Mouse (Mus musculus): ENCODE measurements around the gene Cnot1. TPM values are rescaled to one million over a fixed set of nuclear protein-coding genes. Genes with fewer than 3 reads are reported as not detected.
"Not testable (repeated sequence)": the region's sequence is repeated elsewhere in the genome, so short reads cannot be mapped to it uniquely, and the experiment has no call there.

The Cnot1 gene
- polyA plus RNA-seq, 1 experiment from 2014 or later, result 83.1 TPM

- peaks cover 7 to 50% of the 10 kb centered on the region in 2 experiments for H3K4me1 ChIP-seq (ENCODE audit: control insufficient read depth in 2 of 2, insufficient read depth in 2 of 2, low read length in 2 of 2)
- H3K36me3 ChIP-seq (ENCODE audit: control insufficient read depth, insufficient read depth, low read length), result peaks cover 33% of the 10 kb centered on the region
- peak overlapping the region; percentile 98 for H3K9ac ChIP-seq (ENCODE audit: low read length)
- H3K4me3 ChIP-seq (ENCODE audit: control insufficient read depth in 1 of 2, insufficient read depth in 1 of 2, low read depth in 1 of 2, low read length in 2 of 2), result peak overlapping the region; percentile 92 to 96
- H3K4me2 ChIP-seq (ENCODE audit: low read length), result peak overlapping the region; percentile 89
- WGBS, result 58% methylated on average over 2 of the region's 2 CpGs
- peak overlapping the region in 1 of 2 experiments; percentile 99; a peak in 1 of 4 replicates for H3K27ac ChIP-seq (replicated peaks in 1 of 2; ENCODE audit: control insufficient read depth in 1 of 2, insufficient read depth in 1 of 2, low read depth in 2 of 2, low read length in 2 of 2)
- H3K9me3 ChIP-seq (ENCODE audit: control insufficient read depth, low read length), result no peaks in the 10 kb centered on the region
- no peak for ATAC-seq (ENCODE audit: insufficient number of reproducible peaks, insufficient read depth, low FRiP score, low read depth)
- H3K27me3 ChIP-seq (ENCODE audit: control insufficient read depth, insufficient read depth, low read length), result no peaks in the 10 kb centered on the region
Observed at GRCm38 (mm10) chr8:95805482-95805881, 1.8 kb downstream of the Cnot1 start.

- no peak for ATAC-seq (ENCODE audit: insufficient number of reproducible peaks, insufficient read depth, low FRiP score, low read depth)
- Histone ChIP-seq H3K27ac (replicated peaks in 1 of 2; ENCODE audit: control insufficient read depth in 1 of 2, insufficient read depth in 1 of 2, low read depth in 2 of 2, low read length in 2 of 2) (no peak overlapping the region), H3K9ac (ENCODE audit: low read length) (no peak overlapping the region), H3K4me2 (ENCODE audit: low read length) (no peak overlapping the region), H3K4me3 (ENCODE audit: control insufficient read depth in 1 of 2, insufficient read depth in 1 of 2, low read depth in 1 of 2, low read length in 2 of 2) (no peak overlapping the region), H3K27me3 (ENCODE audit: control insufficient read depth, insufficient read depth, low read length) (no peaks in the 10 kb centered on the region), H3K9me3 (ENCODE audit: control insufficient read depth, low read length) (no peaks in the 10 kb centered on the region), H3K4me1 (ENCODE audit: control insufficient read depth in 2 of 2, insufficient read depth in 2 of 2, low read length in 2 of 2) (peaks cover 9 to 54% of the 10 kb centered on the region in 2 experiments), H3K36me3 (ENCODE audit: control insufficient read depth, insufficient read depth, low read length) (peaks cover 58% of the 10 kb centered on the region)
- 74% methylated on average over 8 of the region's 8 CpGs for WGBS
Observed at GRCm38 (mm10) chr8:95802231-95802630, 5.0 kb downstream of the Cnot1 start.

- Histone ChIP-seq H3K9me3 (ENCODE audit: control insufficient read depth, low read length) (no peaks in the 10 kb centered on the region), H3K9ac (ENCODE audit: low read length) (no peak overlapping the region), H3K27ac (replicated peaks in 1 of 2; ENCODE audit: control insufficient read depth in 1 of 2, insufficient read depth in 1 of 2, low read depth in 2 of 2, low read length in 2 of 2) (no peak overlapping the region), H3K4me1 (ENCODE audit: control insufficient read depth in 2 of 2, insufficient read depth in 2 of 2, low read length in 2 of 2) (peaks cover 9 to 54% of the 10 kb centered on the region in 2 experiments), H3K27me3 (ENCODE audit: control insufficient read depth, insufficient read depth, low read length) (no peaks in the 10 kb centered on the region), H3K36me3 (ENCODE audit: control insufficient read depth, insufficient read depth, low read length) (peaks cover 58% of the 10 kb centered on the region), H3K4me2 (ENCODE audit: low read length) (no peak overlapping the region), H3K4me3 (ENCODE audit: control insufficient read depth in 1 of 2, insufficient read depth in 1 of 2, low read depth in 1 of 2, low read length in 2 of 2) (no peak overlapping the region)
- 84% methylated on average over 1 of the region's 1 CpGs for WGBS
- no peak for ATAC-seq (ENCODE audit: insufficient number of reproducible peaks, insufficient read depth, low FRiP score, low read depth)
Observed at GRCm38 (mm10) chr8:95801476-95802064, 5.7 kb downstream of the Cnot1 start.

GRCm38 (mm10) chr8:95800353-95800752 lies 6.9 kb downstream of the Cnot1 start:
- Histone ChIP-seq H3K9me3 (ENCODE audit: control insufficient read depth, low read length) (no peaks in the 10 kb centered on the region), H3K4me2 (ENCODE audit: low read length) (no peak overlapping the region), H3K9ac (ENCODE audit: low read length) (no peak overlapping the region), H3K4me1 (ENCODE audit: control insufficient read depth in 2 of 2, insufficient read depth in 2 of 2, low read length in 2 of 2) (peaks cover 6 to 47% of the 10 kb centered on the region in 2 experiments; a peak in 3 of 4 replicates), H3K4me3 (ENCODE audit: control insufficient read depth in 1 of 2, insufficient read depth in 1 of 2, low read depth in 1 of 2, low read length in 2 of 2) (no peak overlapping the region), H3K27ac (replicated peaks in 1 of 2; ENCODE audit: control insufficient read depth in 1 of 2, insufficient read depth in 1 of 2, low read depth in 2 of 2, low read length in 2 of 2) (no peak overlapping the region), H3K36me3 (ENCODE audit: control insufficient read depth, insufficient read depth, low read length) (peaks cover 62% of the 10 kb centered on the region), H3K27me3 (ENCODE audit: control insufficient read depth, insufficient read depth, low read length) (no peaks in the 10 kb centered on the region)
- WGBS, result 75% methylated on average over 3 of the region's 3 CpGs
- no peak for ATAC-seq (ENCODE audit: insufficient number of reproducible peaks, insufficient read depth, low FRiP score, low read depth)

- WGBS, result 70% methylated on average over 1 of the region's 1 CpGs
- no peaks in the 10 kb centered on the region for H3K27me3 ChIP-seq (ENCODE audit: control insufficient read depth, insufficient read depth, low read length)
- no peak overlapping the region for H3K9ac ChIP-seq (ENCODE audit: low read length)
- no peak overlapping the region for H3K4me3 ChIP-seq (ENCODE audit: control insufficient read depth in 1 of 2, insufficient read depth in 1 of 2, low read depth in 1 of 2, low read length in 2 of 2)
- H3K9me3 ChIP-seq (ENCODE audit: control insufficient read depth, low read length), result no peaks in the 10 kb centered on the region
- no peak overlapping the region for H3K4me2 ChIP-seq (ENCODE audit: low read length)
- no peak overlapping the region for H3K27ac ChIP-seq (replicated peaks in 1 of 2; ENCODE audit: control insufficient read depth in 1 of 2, insufficient read depth in 1 of 2, low read depth in 2 of 2, low read length in 2 of 2)
- H3K4me1 ChIP-seq (ENCODE audit: control insufficient read depth in 2 of 2, insufficient read depth in 2 of 2, low read length in 2 of 2), result peaks cover 6 to 42% of the 10 kb centered on the region in 2 experiments; a peak in 3 of 4 replicates
- no peak for ATAC-seq (ENCODE audit: insufficient number of reproducible peaks, insufficient read depth, low FRiP score, low read depth)
- H3K36me3 ChIP-seq (ENCODE audit: control insufficient read depth, insufficient read depth, low read length), result peaks cover 60% of the 10 kb centered on the region
Observed at GRCm38 (mm10) chr8:95799891-95800290, 7.4 kb downstream of the Cnot1 start.

GRCm38 (mm10) chr8:95799117-95799516 lies 8.1 kb downstream of the Cnot1 start:
- H3K4me3 ChIP-seq (ENCODE audit: control insufficient read depth in 1 of 2, insufficient read depth in 1 of 2, low read depth in 1 of 2, low read length in 2 of 2), result no peak overlapping the region
- no peak overlapping the region for H3K4me2 ChIP-seq (ENCODE audit: low read length)
- H3K27me3 ChIP-seq (ENCODE audit: control insufficient read depth, insufficient read depth, low read length), result no peaks in the 10 kb centered on the region
- H3K36me3 ChIP-seq (ENCODE audit: control insufficient read depth, insufficient read depth, low read length), result peaks cover 54% of the 10 kb centered on the region
- WGBS, result 88% methylated on average over 6 of the region's 6 CpGs
- no peaks in the 10 kb centered on the region for H3K9me3 ChIP-seq (ENCODE audit: control insufficient read depth, low read length)
- peaks cover 6 to 36% of the 10 kb centered on the region in 2 experiments; a peak in 3 of 4 replicates for H3K4me1 ChIP-seq (ENCODE audit: control insufficient read depth in 2 of 2, insufficient read depth in 2 of 2, low read length in 2 of 2)
- H3K27ac ChIP-seq (replicated peaks in 1 of 2; ENCODE audit: control insufficient read depth in 1 of 2, insufficient read depth in 1 of 2, low read depth in 2 of 2, low read length in 2 of 2), result no peak overlapping the region
- H3K9ac ChIP-seq (ENCODE audit: low read length), result no peak overlapping the region
- no peak for ATAC-seq (ENCODE audit: insufficient number of reproducible peaks, insufficient read depth, low FRiP score, low read depth)

- not testable (repeated sequence) for H3K27ac ChIP-seq (replicated peaks in 1 of 2; ENCODE audit: control insufficient read depth in 1 of 2, insufficient read depth in 1 of 2, low read depth in 2 of 2, low read length in 2 of 2); H3K27me3 ChIP-seq (ENCODE audit: control insufficient read depth, insufficient read depth, low read length); H3K4me3 ChIP-seq (ENCODE audit: control insufficient read depth in 1 of 2, insufficient read depth in 1 of 2, low read depth in 1 of 2, low read length in 2 of 2); H3K9ac ChIP-seq (ENCODE audit: low read length); H3K9me3 ChIP-seq (ENCODE audit: control insufficient read depth, low read length); ATAC-seq (ENCODE audit: insufficient number of reproducible peaks, insufficient read depth, low FRiP score, low read depth); H3K4me2 ChIP-seq (ENCODE audit: low read length)
- H3K4me1 ChIP-seq (ENCODE audit: control insufficient read depth in 2 of 2, insufficient read depth in 2 of 2, low read length in 2 of 2), result peaks cover 2 to 17% of the 10 kb centered on the region in 2 experiments; a peak in 3 of 4 replicates
- 87% methylated on average over 5 of the region's 5 CpGs for WGBS
- H3K36me3 ChIP-seq (ENCODE audit: control insufficient read depth, insufficient read depth, low read length), result peaks cover 45% of the 10 kb centered on the region
Observed at GRCm38 (mm10) chr8:95795333-95796061, 11.8 kb downstream of the Cnot1 start.
